ENCODE assay signal across 23 mouse cellular contexts in genomic region chr13:55047706-55048105, GRCm38 (mm10).
"Had no signal": no experiment of that assay in that cellular context is flagged by ENCODE, and none has a peak within 500 bp of the region (broad histone marks: within the 10 kb centered on the region; RNA-seq: fewer than 3 reads in every experiment).

No protein-coding gene starts in this region.

- H3K9me3 ChIP-seq: heart, embryonic 13.5 days; heart, embryonic 15.5 days; kidney, embryonic 15.5 days; limb, embryonic 13.5 days; limb, embryonic 15.5 days; liver, embryonic 12.5 days had no signal

- H3K27me3 ChIP-seq: heart, embryonic 13.5 days; heart, embryonic 15.5 days; kidney, embryonic 15.5 days; limb, embryonic 13.5 days; limb, embryonic 15.5 days; liver, embryonic 12.5 days had no signal

- H3K4me3 ChIP-seq: heart, embryonic 13.5 days; heart, embryonic 15.5 days; kidney, embryonic 15.5 days; limb, embryonic 13.5 days; limb, embryonic 15.5 days; liver, embryonic 12.5 days had no signal

- DNase-seq: gastrocnemius, postnatal 14 days; gastrocnemius, postnatal 36 days; heart, adult 18-20 months; heart, postnatal 14 days; heart, postnatal 36 days; kidney, adult 11 months; kidney, adult 2 months; kidney, adult 9 months; kidney, postnatal 14 days; kidney, postnatal 36 days; layer of hippocampus, adult 9-11 months; layer of hippocampus, postnatal 36 days; left cerebral cortex, postnatal 4 days had no signal

- H3K27ac ChIP-seq: heart, embryonic 13.5 days; heart, embryonic 15.5 days; hindbrain, postnatal 0 days; kidney, embryonic 15.5 days; kidney, postnatal 0 days; limb, embryonic 13.5 days; limb, embryonic 15.5 days; liver, embryonic 12.5 days had no signal

- H3K4me1 ChIP-seq: heart, embryonic 13.5 days; heart, embryonic 15.5 days; kidney, embryonic 15.5 days; limb, embryonic 13.5 days; limb, embryonic 15.5 days; liver, embryonic 12.5 days had no signal

- H3K9ac ChIP-seq: heart, embryonic 13.5 days; heart, embryonic 15.5 days; kidney, embryonic 15.5 days; limb, embryonic 13.5 days; limb, embryonic 15.5 days; liver, embryonic 12.5 days had no signal

- ATAC-seq: hindbrain, postnatal 0 days; intestine, embryonic 16.5 days; liver, embryonic 12.5 days had no signal

- H3K4me2 ChIP-seq: heart, embryonic 11.5 days; heart, embryonic 13.5 days; heart, embryonic 15.5 days; kidney, embryonic 15.5 days; limb, embryonic 13.5 days; limb, embryonic 15.5 days; liver, embryonic 12.5 days had no signal
